Mouse (Mus musculus) liver, embryonic 13.5 days (tissue): ENCODE data around the gene Cdc20b. TPM values are rescaled to one million over a fixed set of nuclear protein-coding genes. Genes with fewer than 3 reads are reported as not detected.

Experiments used
- ATAC-seq: fragments of 200-750 bp; cut with Nextera tagmentation; 2 replicates; pipeline ENCODE4 v1.8.0; 2017; ENCODE audit warnings: low read depth, mild to moderate bottlenecking, moderate number of reproducible peaks, moderate library complexity
- DNase-seq: peaks from one replicate; pipeline ENCODE4 v3.0.0; 2022
- H3K27ac ChIP-seq: fragments of 300-500 bp; sonication (generic); 2 replicates; pipeline ENCODE4 v1.5.1; 2015; ENCODE audit warnings: moderate library complexity, mild to moderate bottlenecking, inconsistent platforms
- H3K27me3 ChIP-seq: fragments of 300-500 bp; sonication (generic); 2 replicates; pipeline ENCODE4 v1.6.1; 2015; ENCODE audit warnings: mild to moderate bottlenecking, inconsistent platforms
- H3K36me3 ChIP-seq: fragments of 300-500 bp; sonication (generic); 2 replicates; pipeline ENCODE4 v1.6.1; 2015; ENCODE audit warnings: mild to moderate bottlenecking, inconsistent platforms
- H3K4me1 ChIP-seq: fragments of 300-500 bp; sonication (generic); replicated peaks from 2 replicates; pipeline ENCODE4 v1.6.1; 2015; ENCODE audit warnings: inconsistent platforms
- H3K4me2 ChIP-seq: fragments of 300-500 bp; sonication (generic); 2 replicates; pipeline ENCODE4 v1.6.1; 2015; ENCODE audit warnings: inconsistent platforms, mild to moderate bottlenecking, moderate library complexity
- H3K4me3 ChIP-seq: fragments of 300-500 bp; sonication (generic); replicated peaks from 2 replicates; pipeline ENCODE4 v1.5.1; 2015; ENCODE audit warnings: mild to moderate bottlenecking, inconsistent platforms
- H3K9ac ChIP-seq: fragments of 300-500 bp; sonication (generic); 2 replicates; pipeline ENCODE4 v1.6.1; 2015; ENCODE audit warnings: mild to moderate bottlenecking, inconsistent platforms
- H3K9me3 ChIP-seq: fragments of 300-500 bp; sonication (generic); replicated peaks from 2 replicates; pipeline ENCODE4 v1.6.1; 2016; ENCODE audit warnings: inconsistent platforms
- WGBS: fragments of 180-500 bp; shearing (Covaris S2); methylation state at CpG from one replicate; pipeline ENCODE4 v1.1.7; 2015; ENCODE audit not compliant: insufficient replicate concordance; 5-methylcytosine and 5-hydroxymethylcytosine counted together
- polyA plus RNA-seq: library from polyadenylated mRNA; unstranded; fragments of >200 nt; fragmentation: Nextera tagmentation; extraction: Ambion mirVana; gene quantifications from 2 replicates; pipeline ENCODE4 v1.2.1, GENCODE M21; 2015

Cdc20b gene
- polyA plus RNA-seq, 1 experiment from 2014 or later = not detected

GRCm38 (mm10) chr13:113031792-113032571 lies 2.9 kb upstream of the Cdc20b start:
- H3K27ac ChIP-seq = no peak overlapping the region
- peaks cover 19% of the 10 kb centered on the region for H3K4me1 ChIP-seq
- ATAC-seq = no peak
- WGBS = 1% methylated on average over 40 of the region's 40 CpGs
- H3K36me3 ChIP-seq = no peaks in the 10 kb centered on the region
- no peak for DNase-seq
- H3K4me3 ChIP-seq = peak overlapping the region; percentile 48
- H3K9me3 ChIP-seq = no peaks in the 10 kb centered on the region
- H3K9ac ChIP-seq = no peak overlapping the region
- peak overlapping the region; percentile 66 for H3K4me2 ChIP-seq
- H3K27me3 ChIP-seq = peaks cover 84% of the 10 kb centered on the region

GRCm38 (mm10) chr13:113032831-113033230 lies 2.1 kb upstream of the Cdc20b start:
- Histone ChIP-seq H3K9ac (no peak overlapping the region), H3K4me3 (no peak overlapping the region), H3K36me3 (no peaks in the 10 kb centered on the region), H3K27me3 (peaks cover 88% of the 10 kb centered on the region), H3K9me3 (no peaks in the 10 kb centered on the region), H3K4me1 (peaks cover 19% of the 10 kb centered on the region), H3K4me2 (no peak overlapping the region), H3K27ac (no peak overlapping the region)
- ATAC-seq = no peak
- DNase-seq = no peak

- H3K4me1 ChIP-seq = peaks cover 19% of the 10 kb centered on the region
- 5% methylated on average over 11 of the region's 11 CpGs for WGBS
- H3K9ac ChIP-seq = no peak overlapping the region; the same call in 1 of the 2 replicates
- DNase-seq (no peak), ATAC-seq (peak; percentile 24; the same call in 1 of the 2 replicates)
- H3K36me3 ChIP-seq = no peaks in the 10 kb centered on the region
- H3K4me3 ChIP-seq = peak overlapping the region; percentile 62
- H3K9me3 ChIP-seq = no peaks in the 10 kb centered on the region
- peak overlapping the region; percentile 86 for H3K4me2 ChIP-seq
- H3K27ac ChIP-seq = no peak overlapping the region
- H3K27me3 ChIP-seq = peaks cover 78% of the 10 kb centered on the region
These were observed 532 bp upstream of the Cdc20b start for GRCm38 (mm10) chr13:113034271-113034886.

- Histone ChIP-seq H3K9me3 (no peaks in the 10 kb centered on the region), H3K4me3 (peak overlapping the region; percentile 62), H3K27me3 (peaks cover 64% of the 10 kb centered on the region), H3K4me2 (peak overlapping the region; percentile 86), H3K4me1 (peaks cover 19% of the 10 kb centered on the region), H3K9ac (no peak overlapping the region), H3K36me3 (no peaks in the 10 kb centered on the region), H3K27ac (no peak overlapping the region)
- DNase-seq (peak; percentile 55), ATAC-seq (peak; percentile 76)
- 0% methylated on average over 4 of the region's 4 CpGs for WGBS
These were observed 941 bp downstream of the Cdc20b start for GRCm38 (mm10) chr13:113035852-113036251.

- H3K27ac ChIP-seq = no peak overlapping the region
- no peaks in the 10 kb centered on the region for H3K4me1 ChIP-seq
- no peak overlapping the region for H3K9ac ChIP-seq
- no peak for DNase-seq
- no peaks in the 10 kb centered on the region for H3K9me3 ChIP-seq
- no peak for ATAC-seq
- H3K4me2 ChIP-seq = peak overlapping the region; percentile 8; the same call in 1 of the 2 replicates
- H3K36me3 ChIP-seq = no peaks in the 10 kb centered on the region
- 64% methylated on average over 3 of the region's 3 CpGs for WGBS
- peaks cover 14% of the 10 kb centered on the region for H3K27me3 ChIP-seq
- no peak overlapping the region; the same call in 1 of the 2 replicates for H3K4me3 ChIP-seq
These were observed 10.0 kb downstream of the Cdc20b start for GRCm38 (mm10) chr13:113044876-113045275.

- peak overlapping the region; percentile 16 for H3K4me3 ChIP-seq
- H3K27me3 ChIP-seq = peaks cover 14% of the 10 kb centered on the region
- 33% methylated on average over 18 of the region's 18 CpGs for WGBS
- 0 out of 2 replicates have a peak overlapping the region, but pooled peaks have one; percentile 23 for H3K9ac ChIP-seq
- peak overlapping the region; percentile 46; the same call in 1 of the 2 replicates for H3K4me2 ChIP-seq
- H3K36me3 ChIP-seq = no peaks in the 10 kb centered on the region
- H3K9me3 ChIP-seq = no peaks in the 10 kb centered on the region
- no peak overlapping the region for H3K27ac ChIP-seq
- no peak for ATAC-seq
- no peak for DNase-seq
- no peaks in the 10 kb centered on the region for H3K4me1 ChIP-seq
These were observed 10.7 kb downstream of the Cdc20b start for GRCm38 (mm10) chr13:113045458-113046110.

GRCm38 (mm10) chr13:113046211-113046883 lies 11.4 kb downstream of the Cdc20b start, which contains the start of gene Gpx8:
TSS of gene Gpx8 (minus strand) at chr13:113046410.
- Histone ChIP-seq H3K4me2 (peak within 1 kb of the TSS; percentile 46), H3K4me3 (peak within 1 kb of the TSS; percentile 16), H3K27ac (no peak within 1 kb of the TSS), H3K9ac (0 out of 2 replicates have a peak within 1 kb of the TSS, but pooled peaks have one; percentile 23), H3K9me3 (no peaks in the 10 kb centered on the region), H3K4me1 (no peaks in the 10 kb centered on the region), H3K27me3 (peaks cover 14% of the 10 kb centered on the region), H3K36me3 (no peaks in the 10 kb centered on the region)
- WGBS = 6% methylated on average over 21 of the region's 21 CpGs
- DNase-seq = no peak
- ATAC-seq = no peak

GRCm38 (mm10) chr13:113047018-113047417 lies 12.1 kb downstream of the Cdc20b start:
- no peak for DNase-seq
- no peak overlapping the region for H3K4me3 ChIP-seq
- H3K4me2 ChIP-seq = no peak overlapping the region
- no peaks in the 10 kb centered on the region for H3K9me3 ChIP-seq
- H3K4me1 ChIP-seq = no peaks in the 10 kb centered on the region
- no peak for ATAC-seq
- H3K36me3 ChIP-seq = no peaks in the 10 kb centered on the region
- no peak overlapping the region for H3K27ac ChIP-seq
- H3K27me3 ChIP-seq = peaks cover 14% of the 10 kb centered on the region
- no peak overlapping the region for H3K9ac ChIP-seq

- WGBS = 67% methylated on average over 3 of the region's 3 CpGs
These were observed 12.7 kb downstream of the Cdc20b start for GRCm38 (mm10) chr13:113047647-113048046.

GRCm38 (mm10) chr13:113054230-113054629 lies 19.3 kb downstream of the Cdc20b start:
- H3K27me3 ChIP-seq = no peaks in the 10 kb centered on the region
- H3K4me1 ChIP-seq = no peaks in the 10 kb centered on the region
- no peak overlapping the region for H3K4me3 ChIP-seq
- 0 out of 2 replicates have a peak, but pooled peaks cover 7% of the 10 kb centered on the region for H3K9me3 ChIP-seq
- no peak overlapping the region for H3K4me2 ChIP-seq
- H3K9ac ChIP-seq = no peak overlapping the region
- WGBS = 50% methylated on average over 8 of the region's 8 CpGs
- ATAC-seq = no peak
- H3K27ac ChIP-seq = no peak overlapping the region
- H3K36me3 ChIP-seq = no peaks in the 10 kb centered on the region
- no peak for DNase-seq

More at GRCm38 (mm10) chr13:113047647-113048046, 12.7 kb downstream of the Cdc20b start:
- no peaks in the 10 kb centered on the region for H3K36me3 ChIP-seq
- no peaks in the 10 kb centered on the region for H3K9me3 ChIP-seq
- H3K4me2 ChIP-seq = no peak overlapping the region
- H3K4me3 ChIP-seq = no peak overlapping the region
- no peak overlapping the region for H3K9ac ChIP-seq
- DNase-seq (no peak), ATAC-seq (no peak)
- H3K27me3 ChIP-seq = peaks cover 14% of the 10 kb centered on the region
- H3K27ac ChIP-seq = no peak overlapping the region
- no peaks in the 10 kb centered on the region for H3K4me1 ChIP-seq

- DNase-seq (no peak), ATAC-seq (no peak)
- Histone ChIP-seq H3K4me2 (no peak overlapping the region), H3K27me3 (no peaks in the 10 kb centered on the region), H3K9ac (no peak overlapping the region), H3K27ac (no peak overlapping the region), H3K4me3 (no peak overlapping the region), H3K4me1 (no peaks in the 10 kb centered on the region), H3K9me3 (0 out of 2 replicates have a peak, but pooled peaks cover 7% of the 10 kb centered on the region), H3K36me3 (no peaks in the 10 kb centered on the region)
- 50% methylated on average over 8 of the region's 8 CpGs for WGBS
These were observed 20.9 kb downstream of the Cdc20b start for GRCm38 (mm10) chr13:113055826-113056225.
